Mouse (Mus musculus) C2C12 (cell line): ENCODE measurements around the gene Cul4a.
A peak's percentile ranks its signal among the peaks of the same experiment; 100 is the strongest.

Source experiments
- CTCF ChIP-seq: IDR thresholded peaks from one replicate; pipeline ENCODE4 v1.5.1; 2011; ENCODE audit not compliant: control insufficient read depth, insufficient read depth, insufficient read length
- MAX ChIP-seq: IDR thresholded peaks from one replicate; pipeline ENCODE4 v1.6.1; 2011; ENCODE audit warnings: mild to moderate bottlenecking, control low read depth
- USF1 ChIP-seq: IDR thresholded peaks from one replicate; pipeline ENCODE4 v1.6.1; 2011; ENCODE audit warnings: low read depth, mild to moderate bottlenecking, control low read depth, moderate library complexity

GRCm38 (mm10) chr8:13158718-13159376, 53.4 kb downstream of the Cul4a start, which contains the start of gene Lamp1:
- TF ChIP-seq CTCF, result no peak
- peak; percentile 98 for TF ChIP-seq USF1
- TF ChIP-seq MAX, result peak; percentile 85
